Mouse (Mus musculus) heart, adult 2 months (tissue): ENCODE results near the gene Gsx1.

ENCODE experiments used
- EP300 ChIP-seq: fragments of 200-500 bp; IDR thresholded peaks from 2 replicates; pipeline ENCODE4 v1.6.1; 2011; ENCODE audit warnings: low read depth, low read length, control low read depth; ENCODE audit not compliant: insufficient read depth
- POLR2A ChIP-seq: fragments of 200-500 bp; IDR thresholded peaks from 2 replicates; pipeline ENCODE4 v1.6.1; 2011; ENCODE audit warnings: mild to moderate bottlenecking, low read depth, low read length, control low read depth; ENCODE audit not compliant: insufficient read depth

DNA sequence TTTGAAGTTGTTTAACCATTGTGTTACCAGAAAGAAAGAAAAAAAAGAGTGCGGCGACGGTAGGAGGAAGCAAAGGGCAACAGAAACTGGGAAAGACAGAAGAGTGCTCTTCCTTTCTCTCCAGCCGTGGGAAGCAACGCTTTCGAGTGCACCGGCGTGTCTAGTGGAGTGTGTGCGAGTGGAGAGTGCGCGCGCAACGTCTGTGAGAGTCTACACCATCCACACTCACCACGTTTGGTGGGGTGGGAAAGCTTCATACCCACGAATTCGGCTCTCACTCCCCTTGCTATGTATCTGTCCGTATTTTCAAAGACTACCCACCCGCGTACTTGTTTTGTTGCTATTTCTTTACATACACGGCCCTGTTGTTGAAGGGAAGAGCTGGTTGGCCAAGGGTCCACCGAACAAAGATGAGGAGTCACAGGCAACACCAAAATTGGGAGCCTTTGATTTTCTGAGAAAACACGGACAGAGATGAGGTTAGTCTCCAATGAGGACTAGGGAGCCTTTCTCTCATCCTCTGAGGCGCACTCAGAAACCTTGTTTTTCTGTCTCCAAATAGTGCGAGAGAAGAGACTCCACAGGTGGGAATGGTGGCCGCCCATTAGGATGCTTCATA, 835 bp upstream of the Gsx1 start:
- TF ChIP-seq POLR2A (no peak), EP300 (no peak)
